Mouse (Mus musculus): ENCODE measurements around the gene Hs6st1. TPM values are rescaled to one million over a fixed set of nuclear protein-coding genes. Genes with fewer than 3 reads are reported as not detected.

Hs6st1 gene
- polyA plus RNA-seq, 1 experiment, result 53.7 TPM

DNA sequence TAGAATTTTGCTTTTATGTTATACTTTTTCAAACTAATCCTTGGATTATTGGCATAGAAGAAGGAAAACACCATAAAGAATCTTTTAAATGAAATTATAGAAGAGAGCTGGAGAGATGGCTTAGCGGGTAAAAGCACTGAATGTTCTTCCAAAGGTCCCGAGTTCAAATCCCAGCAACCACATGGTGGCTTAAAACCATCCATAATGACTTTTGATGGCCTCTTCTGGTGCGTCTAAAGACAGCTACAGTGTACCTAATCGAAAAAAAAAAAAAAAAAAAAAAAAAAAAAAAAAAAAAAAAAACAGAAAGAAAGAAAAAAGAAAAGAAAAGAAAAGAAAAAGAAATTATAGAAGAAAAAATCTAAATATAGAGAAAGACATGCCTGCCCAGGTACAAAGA, 23.9 kb upstream of the Hs6st1 start:
- WGBS, result 95% methylated on average over 4 of the region's 4 CpGs
- H3K4me3 ChIP-seq (ENCODE audit: low read depth, low read length), result no peak overlapping the region
- no peak overlapping the region for H3K27ac ChIP-seq (ENCODE audit: insufficient read depth, low read depth, low read length)

DNA sequence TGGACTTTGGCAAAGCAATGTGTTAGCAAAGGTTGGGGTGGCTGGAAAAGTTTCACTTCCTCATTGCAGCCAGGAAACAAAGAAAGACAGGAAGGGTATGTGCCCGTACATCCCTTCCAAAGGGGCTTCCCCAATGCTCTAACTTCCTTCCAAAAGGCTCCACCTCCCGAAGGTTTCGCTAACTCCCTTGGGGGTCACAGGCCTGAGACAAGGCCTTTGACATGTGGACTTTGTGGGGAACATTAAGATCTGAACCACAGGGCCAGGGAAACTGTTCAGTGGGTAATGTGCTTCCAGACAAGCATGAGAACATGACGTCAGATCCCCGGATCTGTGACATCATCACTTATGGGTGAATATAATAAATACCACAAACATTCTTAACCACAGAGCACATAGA, 15.5 kb upstream of the Hs6st1 start:
- Histone ChIP-seq H3K27ac (ENCODE audit: insufficient read depth, low read depth, low read length) (no peak overlapping the region), H3K4me1 (ENCODE audit: control insufficient read depth, insufficient read depth, insufficient read length, low read length) (peaks cover 6% of the 10 kb centered on the region; the same call in 1 of the 2 replicates), H3K4me3 (ENCODE audit: low read depth, low read length) (no peak overlapping the region), H3K36me3 (ENCODE audit: control insufficient read depth, insufficient read depth, low read length) (no peaks in the 10 kb centered on the region), H3K27me3 (ENCODE audit: control insufficient read depth, insufficient read depth, low read length) (no peaks in the 10 kb centered on the region)
- TF ChIP-seq POLR2A (IDR thresholded peaks at IDR 0.05; ENCODE audit: low read depth, low read length), result no peak
- TF ChIP-seq CTCF (IDR thresholded peaks at IDR 0.05; ENCODE audit: extremely low read depth, insufficient read length, insufficient replicate concordance, low read depth, low read length), result no peak
- 68% methylated on average over 5 of the region's 5 CpGs for WGBS

More for the DNA sequence above, 23.9 kb upstream of the Hs6st1 start:
- no peaks in the 10 kb centered on the region for H3K4me1 ChIP-seq (ENCODE audit: control insufficient read depth, insufficient read depth, insufficient read length, low read length)
- no peaks in the 10 kb centered on the region for H3K36me3 ChIP-seq (ENCODE audit: control insufficient read depth, insufficient read depth, low read length)
- H3K27me3 ChIP-seq (ENCODE audit: control insufficient read depth, insufficient read depth, low read length), result no peaks in the 10 kb centered on the region
- no peak for TF ChIP-seq CTCF (IDR thresholded peaks at IDR 0.05; ENCODE audit: extremely low read depth, insufficient read length, insufficient replicate concordance, low read depth, low read length)
- TF ChIP-seq POLR2A (IDR thresholded peaks at IDR 0.05; ENCODE audit: low read depth, low read length), result no peak

DNA sequence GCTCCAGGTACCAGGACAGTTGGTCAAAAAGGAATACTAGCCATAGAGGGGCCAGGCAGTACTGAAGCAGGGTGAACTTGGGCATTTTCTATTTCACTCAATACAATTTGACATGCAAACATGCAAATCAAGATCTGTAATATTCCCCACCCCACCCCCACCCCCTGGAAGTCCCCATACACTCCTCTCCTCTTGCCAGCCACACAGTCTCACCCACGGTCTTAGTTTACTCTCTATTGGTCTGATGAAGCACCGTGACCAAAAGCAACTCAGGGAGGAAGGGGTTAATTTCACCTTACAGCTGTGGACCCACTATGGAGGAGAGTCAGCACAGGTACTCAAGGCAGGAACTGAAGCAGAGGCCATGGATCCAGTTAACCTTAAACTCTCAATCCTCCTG, 14.6 kb upstream of the Hs6st1 start:
- no peak overlapping the region for H3K4me3 ChIP-seq (ENCODE audit: low read depth, low read length)
- no peak overlapping the region for H3K27ac ChIP-seq (ENCODE audit: insufficient read depth, low read depth, low read length)
- H3K27me3 ChIP-seq (ENCODE audit: control insufficient read depth, insufficient read depth, low read length), result no peaks in the 10 kb centered on the region
- H3K36me3 ChIP-seq (ENCODE audit: control insufficient read depth, insufficient read depth, low read length), result no peaks in the 10 kb centered on the region
- TF ChIP-seq POLR2A (IDR thresholded peaks at IDR 0.05; ENCODE audit: low read depth, low read length) (no peak), CTCF (IDR thresholded peaks at IDR 0.05; ENCODE audit: extremely low read depth, insufficient read length, insufficient replicate concordance, low read depth, low read length) (no peak)
- peaks cover 6% of the 10 kb centered on the region; the same call in 1 of the 2 replicates for H3K4me1 ChIP-seq (ENCODE audit: control insufficient read depth, insufficient read depth, insufficient read length, low read length)
- 98% methylated on average over 2 of the region's 2 CpGs for WGBS

DNA sequence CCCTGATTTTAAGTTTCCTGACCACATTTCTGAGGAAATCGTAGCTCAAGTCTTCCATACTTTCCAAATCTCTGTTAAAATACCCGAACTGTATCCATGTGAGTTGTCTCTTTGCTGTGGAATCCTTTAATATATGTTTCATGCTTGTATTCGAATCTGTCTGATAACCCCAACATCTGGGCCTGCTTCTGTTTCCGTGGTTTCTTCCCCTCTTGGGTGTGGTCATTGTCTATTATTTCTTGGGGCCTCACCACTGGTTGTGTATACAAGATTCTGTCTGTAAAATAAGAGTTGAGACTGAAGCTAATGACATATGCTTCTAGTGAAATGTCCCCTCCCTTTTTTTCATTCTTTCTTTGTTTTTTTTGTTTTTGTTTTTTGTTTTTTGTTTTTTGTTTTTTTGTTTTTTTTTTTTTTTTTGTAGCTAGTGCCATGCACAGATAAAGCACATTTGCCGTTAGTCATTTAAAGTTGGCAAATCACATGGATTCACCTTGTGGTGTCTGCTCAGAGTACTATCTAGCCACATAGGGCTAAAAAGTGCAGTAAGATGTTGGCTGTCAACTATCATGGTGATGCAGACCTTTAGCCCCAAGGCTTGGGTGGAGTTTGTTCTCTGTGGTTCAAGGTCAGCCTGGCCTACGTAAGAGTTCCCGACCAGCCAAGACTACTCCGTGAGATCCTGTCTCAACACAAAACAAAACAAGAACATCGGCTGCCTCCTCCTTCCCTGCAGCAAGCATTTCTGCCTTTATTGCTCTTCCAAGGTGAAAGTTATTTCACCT, 13.8 kb upstream of the Hs6st1 start:
- Histone ChIP-seq H3K4me3 (ENCODE audit: low read depth, low read length) (no peak overlapping the region), H3K4me1 (ENCODE audit: control insufficient read depth, insufficient read depth, insufficient read length, low read length) (peaks cover 6% of the 10 kb centered on the region; the same call in 1 of the 2 replicates), H3K27ac (ENCODE audit: insufficient read depth, low read depth, low read length) (no peak overlapping the region), H3K36me3 (ENCODE audit: control insufficient read depth, insufficient read depth, low read length) (no peaks in the 10 kb centered on the region), H3K27me3 (ENCODE audit: control insufficient read depth, insufficient read depth, low read length) (no peaks in the 10 kb centered on the region)
- 57% methylated on average over 9 of the region's 9 CpGs for WGBS
- TF ChIP-seq POLR2A (IDR thresholded peaks at IDR 0.05; ENCODE audit: low read depth, low read length), result no peak
- TF ChIP-seq CTCF (IDR thresholded peaks at IDR 0.05; ENCODE audit: extremely low read depth, insufficient read length, insufficient replicate concordance, low read depth, low read length), result no peak

DNA sequence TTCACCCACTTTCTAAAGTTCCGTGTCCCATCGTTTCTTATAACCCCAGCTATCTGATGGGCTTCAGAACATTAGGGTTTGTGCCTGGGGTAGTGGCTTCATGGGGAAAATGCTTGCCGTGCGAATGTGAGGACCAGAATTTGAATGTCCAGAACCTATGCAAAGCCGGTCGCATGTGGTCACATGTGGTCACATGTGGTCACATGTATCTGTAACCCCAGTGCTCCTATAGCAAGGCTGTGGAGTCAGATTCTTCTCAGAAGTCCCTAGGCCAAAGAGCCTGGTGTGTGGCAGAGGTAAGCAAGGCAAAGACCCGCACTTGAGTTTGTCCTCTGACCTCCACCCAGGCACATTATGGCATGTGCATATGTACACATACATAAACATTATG, 13.2 kb upstream of the Hs6st1 start:
- no peaks in the 10 kb centered on the region for H3K27me3 ChIP-seq (ENCODE audit: control insufficient read depth, insufficient read depth, low read length)
- no peak overlapping the region for H3K27ac ChIP-seq (ENCODE audit: insufficient read depth, low read depth, low read length)
- no peak overlapping the region for H3K4me3 ChIP-seq (ENCODE audit: low read depth, low read length)
- no peaks in the 10 kb centered on the region for H3K36me3 ChIP-seq (ENCODE audit: control insufficient read depth, insufficient read depth, low read length)
- TF ChIP-seq CTCF (IDR thresholded peaks at IDR 0.05; ENCODE audit: extremely low read depth, insufficient read length, insufficient replicate concordance, low read depth, low read length), result no peak
- no peak for TF ChIP-seq POLR2A (IDR thresholded peaks at IDR 0.05; ENCODE audit: low read depth, low read length)
- WGBS, result 62% methylated on average over 7 of the region's 7 CpGs
- peaks cover 6% of the 10 kb centered on the region; the same call in 1 of the 2 replicates for H3K4me1 ChIP-seq (ENCODE audit: control insufficient read depth, insufficient read depth, insufficient read length, low read length)

DNA sequence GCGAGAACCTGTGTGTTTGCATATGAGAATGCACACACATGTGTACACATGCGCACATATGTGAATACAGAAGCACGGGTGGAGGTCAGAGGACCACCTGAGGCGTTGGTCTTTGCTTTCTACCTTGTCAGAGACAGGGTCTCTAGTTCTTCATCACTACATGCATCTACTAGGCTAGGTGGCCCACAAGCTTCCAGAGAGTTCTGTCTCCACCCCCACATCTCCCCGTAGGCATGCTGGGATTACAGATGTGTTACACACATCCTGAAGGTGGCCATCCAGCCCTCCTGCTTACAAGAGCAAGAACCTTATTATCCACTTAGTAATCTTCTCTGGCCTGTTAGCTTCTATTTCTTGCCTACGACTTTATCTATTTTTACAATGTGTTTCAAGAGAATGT, 8.8 kb upstream of the Hs6st1 start:
- whole genome bisulfite sequencing, result 86% methylated on average over 6 of the region's 6 CpGs
- H3K27ac ChIP-seq (ENCODE audit: insufficient read depth, low read depth, low read length), result no peak overlapping the region

More for the DNA sequence above, 8.8 kb upstream of the Hs6st1 start:
- TF ChIP-seq CTCF (IDR thresholded peaks at IDR 0.05; ENCODE audit: extremely low read depth, insufficient read length, insufficient replicate concordance, low read depth, low read length) (no peak), POLR2A (IDR thresholded peaks at IDR 0.05; ENCODE audit: low read depth, low read length) (no peak)
- H3K4me3 ChIP-seq (ENCODE audit: low read depth, low read length), result no peak overlapping the region
- H3K4me1 ChIP-seq (ENCODE audit: control insufficient read depth, insufficient read depth, insufficient read length, low read length), result peaks cover 3% of the 10 kb centered on the region; the same call in 1 of the 2 replicates
- H3K36me3 ChIP-seq (ENCODE audit: control insufficient read depth, insufficient read depth, low read length), result no peaks in the 10 kb centered on the region
- H3K27me3 ChIP-seq (ENCODE audit: control insufficient read depth, insufficient read depth, low read length), result no peaks in the 10 kb centered on the region

Data from small intestine, adult 2 months (tissue).